Mouse (Mus musculus) lung, embryonic 14.5 days (tissue): ENCODE data around the gene Ccdc39. TPM values are rescaled to one million over a fixed set of nuclear protein-coding genes. Genes with fewer than 3 reads are reported as not detected.

Source experiments
- ATAC-seq: fragments of 200-750 bp; cut with Nextera tagmentation; 2 replicates; pipeline ENCODE4 v1.8.0; 2017; ENCODE audit warnings: mild to moderate bottlenecking, moderate TSS enrichment, moderate library complexity; ENCODE audit not compliant: insufficient read depth
- DNase-seq: peaks from one replicate; pipeline ENCODE4 v3.0.0-alpha.2; 2015
- H3K27ac ChIP-seq: fragments of 300-500 bp; sonication (generic); 2 replicates; pipeline ENCODE4 v1.5.1; 2014; ENCODE audit warnings: low read depth, mild to moderate bottlenecking, moderate library complexity
- H3K27me3 ChIP-seq: fragments of 300-500 bp; sonication (generic); 2 replicates; pipeline ENCODE4 v1.6.1; 2014; ENCODE audit warnings: low read length, control low read depth; ENCODE audit not compliant: insufficient read depth
- H3K36me3 ChIP-seq: fragments of 300-500 bp; sonication (generic); 2 replicates; pipeline ENCODE4 v1.6.1; 2014; ENCODE audit warnings: control low read depth; ENCODE audit not compliant: insufficient read depth
- H3K4me1 ChIP-seq: fragments of 300-500 bp; sonication (generic); 2 replicates; pipeline ENCODE4 v1.6.1; 2014; ENCODE audit warnings: antibody characterized with exemption, control low read depth; ENCODE audit not compliant: insufficient read depth
- H3K4me2 ChIP-seq: fragments of 300-500 bp; sonication (generic); 2 replicates; pipeline ENCODE4 v1.6.1; 2014; ENCODE audit warnings: mild to moderate bottlenecking
- H3K4me3 ChIP-seq: fragments of 300-500 bp; sonication (generic); 2 replicates; pipeline ENCODE4 v1.5.1; 2014; ENCODE audit warnings: low read depth, low read length
- H3K9ac ChIP-seq: fragments of 300-500 bp; sonication (generic); 2 replicates; pipeline ENCODE4 v1.6.1; 2014
- H3K9me3 ChIP-seq: fragments of 300-500 bp; sonication (generic); 2 replicates; pipeline ENCODE4 v1.6.1; 2016; ENCODE audit warnings: low read depth, low read length, control low read depth
- CTCF ChIP-seq: IDR thresholded peaks from 2 replicates; pipeline ENCODE4 v1.5.1; 2016; ENCODE audit warnings: antibody characterized with exemption, low read depth
- WGBS: fragments of 180-500 bp; shearing (Covaris S2); extraction: QIAGEN DNeasy Blood & Tissue Kit; methylation state at CpG from one replicate; pipeline ENCODE4 v1.1.7; 2014; 5-methylcytosine and 5-hydroxymethylcytosine counted together
- polyA plus RNA-seq: library from polyadenylated mRNA; unstranded; fragments of >200 nt; fragmentation: Nextera tagmentation; extraction: Ambion mirVana; gene quantifications from 2 replicates; pipeline ENCODE4 v1.2.1, GENCODE M21; 2014

Gene Ccdc39
- polyA plus RNA-seq, 1 experiment from 2014 or later: 4.9 TPM

- 72% methylated on average over 7 of the region's 7 CpGs for WGBS
These were observed 29.7 kb upstream of the Ccdc39 start for GRCm38 (mm10) chr3:33873837-33874236.

GRCm38 (mm10) chr3:33873366-33873765 is 29.3 kb upstream of the Ccdc39 start:
- Histone ChIP-seq H3K27me3 (no peaks in the 10 kb centered on the region), H3K9ac (no peak overlapping the region), H3K4me2 (no peak overlapping the region), H3K36me3 (no peaks in the 10 kb centered on the region), H3K27ac (no peak overlapping the region), H3K9me3 (no peaks in the 10 kb centered on the region), H3K4me1 (no peaks in the 10 kb centered on the region), H3K4me3 (no peak overlapping the region)
- TF ChIP-seq CTCF: no peak
- 75% methylated on average over 8 of the region's 8 CpGs for WGBS
- DNase-seq (no peak), ATAC-seq (no peak)

More at GRCm38 (mm10) chr3:33873837-33874236, 29.7 kb upstream of the Ccdc39 start:
- H3K36me3 ChIP-seq: no peaks in the 10 kb centered on the region
- TF ChIP-seq CTCF: no peak
- H3K27me3 ChIP-seq: no peaks in the 10 kb centered on the region
- no peak overlapping the region for H3K27ac ChIP-seq
- no peak overlapping the region for H3K4me2 ChIP-seq
- H3K4me3 ChIP-seq: no peak overlapping the region
- no peak for ATAC-seq
- H3K9ac ChIP-seq: no peak overlapping the region
- DNase-seq: no peak
- no peaks in the 10 kb centered on the region for H3K9me3 ChIP-seq
- no peaks in the 10 kb centered on the region for H3K4me1 ChIP-seq

- no peak for DNase-seq
- TF ChIP-seq CTCF: no peak
- no peaks in the 10 kb centered on the region for H3K9me3 ChIP-seq
- no peak overlapping the region for H3K4me3 ChIP-seq
- no peaks in the 10 kb centered on the region for H3K4me1 ChIP-seq
- ATAC-seq: no peak
- H3K36me3 ChIP-seq: no peaks in the 10 kb centered on the region
- no peaks in the 10 kb centered on the region for H3K27me3 ChIP-seq
- no peak overlapping the region for H3K9ac ChIP-seq
- H3K27ac ChIP-seq: no peak overlapping the region
- H3K4me2 ChIP-seq: no peak overlapping the region
These were observed 20.0 kb upstream of the Ccdc39 start for GRCm38 (mm10) chr3:33864000-33864540.

GRCm38 (mm10) chr3:33858939-33859338 is 14.8 kb upstream of the Ccdc39 start:
- H3K36me3 ChIP-seq: no peaks in the 10 kb centered on the region
- no peak overlapping the region for H3K4me2 ChIP-seq
- DNase-seq (no peak), ATAC-seq (no peak)
- H3K9me3 ChIP-seq: no peaks in the 10 kb centered on the region
- H3K27me3 ChIP-seq: no peaks in the 10 kb centered on the region
- WGBS: 76% methylated on average over 3 of the region's 3 CpGs
- no peak overlapping the region for H3K27ac ChIP-seq
- no peak overlapping the region for H3K9ac ChIP-seq
- no peak overlapping the region for H3K4me3 ChIP-seq
- no peaks in the 10 kb centered on the region for H3K4me1 ChIP-seq
- no peak for TF ChIP-seq CTCF

- no peaks in the 10 kb centered on the region for H3K36me3 ChIP-seq
- H3K4me2 ChIP-seq: no peak overlapping the region
- TF ChIP-seq CTCF: peak; percentile 5; the same call in 1 of the 2 replicates
- H3K4me3 ChIP-seq: no peak overlapping the region
- no peaks in the 10 kb centered on the region for H3K9me3 ChIP-seq
- DNase-seq (no peak), ATAC-seq (no peak)
- WGBS: 53% methylated on average over 1 of the region's 1 CpGs
- no peak overlapping the region for H3K27ac ChIP-seq
- no peak overlapping the region for H3K9ac ChIP-seq
- no peaks in the 10 kb centered on the region for H3K4me1 ChIP-seq
- H3K27me3 ChIP-seq: no peaks in the 10 kb centered on the region
These were observed 9.0 kb upstream of the Ccdc39 start for GRCm38 (mm10) chr3:33853062-33853461.

GRCm38 (mm10) chr3:33850856-33851255 is 6.7 kb upstream of the Ccdc39 start:
- Histone ChIP-seq H3K27ac (no peak overlapping the region), H3K9me3 (no peaks in the 10 kb centered on the region), H3K4me2 (no peak overlapping the region), H3K36me3 (no peaks in the 10 kb centered on the region), H3K4me3 (no peak overlapping the region), H3K4me1 (no peaks in the 10 kb centered on the region), H3K9ac (no peak overlapping the region), H3K27me3 (no peaks in the 10 kb centered on the region)
- DNase-seq: no peak
- TF ChIP-seq CTCF: no peak
- 76% methylated on average over 4 of the region's 4 CpGs for WGBS
- ATAC-seq: no peak

- Histone ChIP-seq H3K9ac (no peak overlapping the region), H3K4me2 (no peak overlapping the region), H3K4me1 (no peaks in the 10 kb centered on the region), H3K27me3 (no peaks in the 10 kb centered on the region), H3K9me3 (no peaks in the 10 kb centered on the region), H3K27ac (no peak overlapping the region), H3K36me3 (no peaks in the 10 kb centered on the region), H3K4me3 (no peak overlapping the region)
- no peak for ATAC-seq
- DNase-seq: no peak
- WGBS: 74% methylated on average over 6 of the region's 6 CpGs
- no peak for TF ChIP-seq CTCF
These were observed 2.5 kb upstream of the Ccdc39 start for GRCm38 (mm10) chr3:33846639-33847038.
